Mouse (Mus musculus) thymus, postnatal 25 days (tissue): ENCODE measurements around the gene Adamtsl2.

Experiments
- DNase-seq: peaks from one replicate; pipeline ENCODE4 v3.0.0; 2022

Gene Adamtsl2

DNA sequence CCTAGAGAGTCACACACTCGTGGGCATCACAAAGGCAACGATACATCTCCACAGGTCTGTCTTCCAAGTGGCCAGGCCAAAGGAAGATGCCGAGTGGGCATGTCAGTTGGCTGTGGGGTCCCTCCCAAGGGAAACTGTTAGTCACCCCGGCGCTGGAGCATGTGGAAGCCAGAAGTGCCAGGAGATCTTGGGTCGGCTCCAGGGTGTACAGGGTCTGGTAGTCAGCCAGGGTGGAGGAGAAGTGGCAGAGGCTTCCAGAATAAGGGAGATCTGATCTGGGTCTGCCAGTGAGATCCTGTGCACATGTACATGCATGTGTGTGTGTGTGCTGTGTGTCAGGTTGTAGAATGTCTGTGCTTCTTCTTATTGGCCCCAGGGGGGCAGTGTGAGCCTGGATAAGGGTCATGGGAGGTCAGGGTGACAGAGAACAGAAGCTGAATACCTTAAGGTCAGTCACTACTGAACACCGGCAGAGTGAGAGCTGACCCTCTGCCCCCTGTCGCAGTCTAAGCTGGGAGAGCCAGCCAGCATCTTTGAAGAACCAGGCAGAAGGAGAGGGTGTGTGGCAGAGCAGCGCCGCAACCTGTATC is 1.4 kb upstream of the Adamtsl2 start:
- DNase-seq, result peak; percentile 73

DNA sequence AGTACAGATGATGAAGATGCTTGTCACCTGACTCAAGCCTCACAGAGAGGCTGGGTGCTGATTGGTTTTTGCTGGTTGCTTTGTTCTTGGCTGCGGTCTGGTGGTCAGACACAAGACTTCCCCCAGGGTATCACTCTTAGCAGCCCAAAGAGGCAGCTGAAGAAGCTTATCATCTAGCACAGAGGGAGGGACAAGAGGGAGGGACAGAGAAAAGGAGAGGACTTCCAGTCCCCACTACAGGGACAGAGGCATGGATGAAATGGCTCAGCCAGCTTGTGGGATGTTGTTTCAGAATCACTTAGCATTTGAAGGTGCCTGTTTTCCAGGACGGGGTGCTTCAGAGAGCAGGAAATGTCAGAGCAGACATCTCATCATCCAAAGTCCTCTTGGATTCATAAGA is 867 bp upstream of the Adamtsl2 start:
- DNase-seq, result peak; percentile 39

DNA sequence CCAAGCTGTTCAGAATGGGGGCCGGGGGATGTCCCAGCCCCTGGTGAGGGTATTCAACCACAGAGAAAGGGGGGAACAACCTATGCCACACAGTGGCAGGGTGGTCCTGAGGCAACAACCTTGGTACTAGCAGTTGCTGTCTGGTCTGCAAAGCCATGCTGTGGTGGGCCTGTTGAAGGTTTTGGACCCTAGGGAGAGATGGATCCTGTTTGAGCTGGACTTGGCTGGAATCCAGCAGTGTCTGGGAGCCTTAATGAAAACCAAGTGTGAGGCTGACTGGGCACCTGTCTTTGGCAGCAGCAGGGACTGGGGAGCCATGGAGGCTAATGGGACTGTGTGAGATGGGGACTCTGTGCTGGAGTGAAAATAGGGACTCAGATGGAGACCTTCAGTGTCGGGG is 470 bp downstream of the Adamtsl2 start:
- no peak for DNase-seq

DNA sequence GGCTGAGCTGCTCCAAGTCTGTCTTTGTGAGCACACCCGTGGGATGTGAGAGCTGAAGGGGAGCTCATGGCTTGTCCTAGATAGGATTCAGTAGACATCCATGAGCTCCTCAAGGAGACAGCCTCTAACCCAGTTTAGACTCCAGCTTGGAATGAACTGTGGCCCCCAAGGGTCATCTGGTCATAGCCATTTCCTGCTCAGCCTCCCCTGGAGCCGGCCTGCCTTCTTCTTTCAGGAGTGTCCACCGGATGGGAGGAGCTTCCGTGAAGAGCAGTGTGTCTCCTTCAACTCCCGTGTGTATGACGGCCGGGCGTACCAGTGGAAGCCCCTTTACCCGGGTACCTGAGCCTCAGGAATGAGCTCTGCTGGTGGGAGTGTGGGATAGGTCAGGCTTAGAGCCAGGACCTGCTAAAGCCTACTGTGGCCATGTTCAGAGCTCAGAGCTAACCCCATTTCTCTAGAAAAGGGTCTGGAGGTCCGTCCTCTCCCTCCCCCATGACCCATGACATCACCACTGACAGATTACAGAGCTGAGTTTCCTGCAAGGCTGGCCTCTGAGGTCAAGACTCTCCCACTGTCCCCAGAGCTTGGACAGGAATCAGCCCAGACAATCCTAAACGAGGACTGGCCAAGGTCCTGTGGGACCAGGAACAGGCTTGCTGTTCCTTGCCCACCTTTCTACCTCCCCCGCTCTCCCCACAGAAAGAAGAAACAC is 4.7 kb downstream of the Adamtsl2 start:
- DNase-seq, result no peak

DNA sequence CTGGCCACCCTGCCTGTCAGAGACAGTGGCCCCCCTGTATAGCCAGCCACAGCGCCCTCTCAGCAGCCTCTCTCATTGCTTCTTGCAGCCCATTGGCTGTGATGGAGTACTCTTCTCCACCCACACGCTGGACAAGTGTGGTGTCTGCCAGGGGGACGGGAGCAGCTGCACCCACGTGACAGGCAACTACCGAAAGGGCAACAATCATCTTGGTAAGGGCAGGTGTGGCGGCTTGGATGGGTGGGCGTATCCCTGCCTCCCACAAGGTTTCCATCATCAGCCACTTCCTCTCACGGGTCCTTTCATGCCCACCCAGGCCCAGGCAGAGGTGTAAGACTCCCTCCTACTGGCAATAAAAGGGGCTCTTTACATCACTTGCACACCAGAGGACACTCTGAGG is 5.8 kb downstream of the Adamtsl2 start:
- DNase-seq, result peak; percentile 62

DNA sequence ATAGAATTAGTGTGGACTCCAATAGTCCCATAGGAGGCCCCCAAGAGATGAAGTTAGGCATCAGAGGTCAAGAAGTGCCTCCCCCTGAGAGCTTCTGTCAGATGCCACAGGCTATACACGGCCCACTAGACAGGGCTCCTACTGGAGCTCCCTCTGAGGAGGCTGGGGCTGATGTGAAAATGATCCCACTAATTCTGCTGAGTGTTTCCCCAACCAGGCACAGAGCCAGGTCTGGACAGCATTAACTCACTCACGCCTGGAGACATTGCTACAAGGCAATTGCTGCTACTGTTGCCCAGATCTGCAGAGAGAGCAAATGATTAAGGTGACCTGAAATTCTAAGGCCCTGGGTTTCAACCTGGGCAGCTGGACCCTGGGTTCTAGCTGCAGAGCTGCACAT is 6.6 kb downstream of the Adamtsl2 start:
- no peak for DNase-seq

DNA sequence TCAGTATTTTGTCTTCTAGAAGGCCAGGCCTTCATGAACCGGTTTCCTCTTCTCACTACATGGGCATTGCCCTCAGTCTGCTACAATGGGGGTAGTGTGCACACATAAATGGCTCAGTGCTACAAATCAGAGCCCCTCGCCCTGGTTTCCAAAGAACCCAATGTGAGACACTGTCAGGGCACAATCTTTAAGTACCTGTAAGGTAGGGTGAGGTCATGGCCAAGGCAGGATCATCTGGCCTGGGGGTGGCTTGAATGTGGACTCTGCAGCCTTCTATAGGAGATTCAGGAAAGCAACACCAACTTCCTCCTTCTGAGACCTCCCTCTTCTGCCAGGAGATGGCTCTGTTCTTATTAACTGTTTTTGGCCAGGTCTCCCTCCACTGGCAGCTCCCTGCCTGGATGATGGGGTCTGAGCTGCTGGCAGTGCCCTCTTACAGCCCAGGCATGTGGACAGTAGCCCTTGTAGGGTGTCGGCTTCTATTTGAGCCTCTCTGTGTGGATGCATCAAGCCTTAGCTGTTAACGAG is 7.4 kb downstream of the Adamtsl2 start:
- DNase-seq, result no peak

DNA sequence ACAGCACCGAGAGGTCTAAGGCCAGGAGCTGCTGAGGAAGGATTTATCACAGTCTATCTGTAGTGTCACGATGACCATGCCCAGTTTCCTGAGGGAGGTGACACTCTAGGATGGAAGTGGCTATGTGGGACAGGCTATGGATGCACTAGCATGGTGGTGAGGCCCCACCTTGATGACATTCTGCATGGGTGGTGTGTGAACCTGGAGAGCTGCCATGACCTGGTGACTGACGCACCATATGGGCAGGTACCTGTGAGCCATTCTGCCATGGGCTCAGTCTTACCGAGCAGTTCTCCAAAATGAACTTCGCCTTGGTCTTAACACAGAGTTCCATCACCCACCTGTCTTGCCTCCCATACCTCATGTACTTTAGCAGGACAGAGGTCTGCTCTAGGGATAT is 8.4 kb downstream of the Adamtsl2 start:
- DNase-seq, result no peak

DNA sequence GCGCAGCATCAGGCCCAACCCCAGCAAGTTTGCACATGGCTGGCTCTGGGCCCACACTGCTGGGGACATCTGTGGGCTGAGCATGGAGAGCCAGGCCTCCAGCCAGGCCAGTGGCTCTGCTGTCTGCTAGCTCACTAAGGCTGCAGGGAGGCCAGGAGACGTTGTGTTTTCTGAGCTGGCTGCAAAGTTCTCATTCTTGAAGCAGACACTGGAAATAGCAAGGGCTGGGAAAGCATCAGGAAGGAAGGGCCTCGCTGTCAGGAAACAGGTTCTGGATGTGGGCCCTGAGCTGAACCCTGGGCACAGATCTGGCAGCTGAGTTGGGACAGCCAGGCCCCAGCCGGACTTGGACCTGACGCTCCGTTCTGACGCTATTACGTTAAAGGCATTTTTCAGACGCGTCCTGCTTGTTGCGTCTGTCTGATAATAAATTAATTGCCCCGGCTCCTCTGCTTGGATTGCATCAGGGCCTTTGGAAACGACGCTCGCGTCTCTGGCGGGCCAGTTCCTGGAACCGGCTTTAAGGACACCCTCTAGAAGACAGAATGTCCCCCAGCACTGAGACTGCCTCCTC is 9.0 kb downstream of the Adamtsl2 start:
- DNase-seq, result no peak

DNA sequence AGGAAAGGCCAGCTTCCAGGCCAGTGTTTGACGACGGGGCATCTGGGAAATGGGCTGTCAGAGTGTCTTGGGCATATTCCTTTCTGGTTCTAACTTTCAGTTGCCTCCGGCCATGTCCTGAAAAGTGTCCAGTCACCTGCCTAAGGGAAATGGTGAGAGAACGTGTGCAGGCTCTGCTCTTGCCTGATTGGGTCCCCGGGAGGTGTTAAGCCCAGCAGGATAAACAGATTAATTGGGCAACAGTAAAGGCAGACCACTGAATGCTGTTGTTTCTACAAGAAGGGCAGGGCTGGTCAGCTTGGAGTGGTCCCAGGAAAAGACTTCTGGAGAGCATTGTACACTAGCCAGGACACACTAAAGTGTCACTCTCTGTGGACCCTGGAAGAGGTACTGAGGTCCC is 9.5 kb downstream of the Adamtsl2 start:
- no peak for DNase-seq

DNA sequence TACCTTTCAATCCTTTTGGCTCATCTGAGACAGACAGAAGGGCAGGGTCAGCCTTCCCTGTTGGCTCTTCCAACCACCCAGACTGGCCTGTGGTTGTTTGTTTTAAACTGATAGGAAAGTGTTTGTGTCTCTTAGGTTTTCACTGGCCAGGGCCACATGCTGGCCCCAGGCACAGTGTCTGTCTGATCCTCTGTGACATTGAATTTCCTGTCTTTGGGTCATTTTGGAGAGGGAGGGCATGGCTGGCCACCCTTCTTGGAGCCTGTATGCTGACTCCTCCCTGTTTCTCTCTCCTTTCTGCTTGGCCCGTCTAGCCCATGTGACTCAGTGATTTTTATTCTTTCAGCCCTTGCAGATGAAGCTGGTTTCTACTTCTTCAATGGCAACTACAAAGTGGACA is 10.1 kb downstream of the Adamtsl2 start:
- DNase-seq, result no peak

DNA sequence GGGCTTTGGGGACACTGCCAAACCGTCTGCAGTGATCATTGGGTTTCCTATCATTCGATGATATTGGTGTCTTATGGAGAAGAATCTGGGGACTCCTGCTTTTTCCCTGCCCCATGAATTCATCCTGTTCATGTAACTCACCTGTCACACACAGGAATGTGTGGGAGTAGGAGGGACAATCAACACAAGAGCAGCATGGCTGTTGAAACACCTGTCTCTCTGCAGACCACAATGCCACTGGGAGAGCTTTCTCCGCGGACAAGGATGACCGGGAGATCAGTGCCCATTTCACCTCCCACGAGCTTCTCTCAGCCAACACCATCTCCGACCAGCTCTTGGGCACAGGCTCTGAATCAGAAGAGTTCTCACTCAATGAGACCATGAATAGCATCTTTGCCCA is 16.0 kb downstream of the Adamtsl2 start:
- DNase-seq, result no peak

DNA sequence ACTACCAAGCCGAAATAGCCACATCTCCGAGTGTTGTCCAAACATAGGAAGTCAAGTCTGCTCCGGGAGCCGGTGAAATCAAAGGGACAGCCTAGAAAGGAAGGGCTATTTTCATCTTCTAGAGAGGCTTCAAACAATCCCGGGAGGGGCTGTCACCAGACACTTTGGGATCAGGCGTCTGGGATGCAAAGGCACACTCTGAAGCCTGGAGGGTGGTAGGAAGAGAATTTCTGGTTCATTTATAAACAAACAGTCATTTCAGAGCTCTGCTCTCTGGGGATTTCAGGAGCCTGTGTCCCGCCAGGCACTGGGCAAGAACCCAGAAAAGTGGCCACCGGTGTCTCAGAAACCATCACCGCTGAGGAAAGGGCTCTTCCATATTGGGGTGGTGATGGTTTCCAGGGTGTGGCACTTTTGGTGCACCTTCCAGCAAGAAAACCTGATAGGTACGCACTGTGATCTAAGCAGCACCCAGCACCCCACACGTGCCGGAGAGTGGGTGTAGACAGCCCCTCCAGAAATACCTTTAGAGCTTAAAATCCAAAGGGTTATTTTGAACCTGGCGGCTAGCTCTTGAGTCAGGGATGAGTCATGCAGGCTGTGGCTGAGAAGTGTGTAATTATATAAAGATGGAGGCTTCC is 17.3 kb downstream of the Adamtsl2 start:
- DNase-seq, result no peak

DNA sequence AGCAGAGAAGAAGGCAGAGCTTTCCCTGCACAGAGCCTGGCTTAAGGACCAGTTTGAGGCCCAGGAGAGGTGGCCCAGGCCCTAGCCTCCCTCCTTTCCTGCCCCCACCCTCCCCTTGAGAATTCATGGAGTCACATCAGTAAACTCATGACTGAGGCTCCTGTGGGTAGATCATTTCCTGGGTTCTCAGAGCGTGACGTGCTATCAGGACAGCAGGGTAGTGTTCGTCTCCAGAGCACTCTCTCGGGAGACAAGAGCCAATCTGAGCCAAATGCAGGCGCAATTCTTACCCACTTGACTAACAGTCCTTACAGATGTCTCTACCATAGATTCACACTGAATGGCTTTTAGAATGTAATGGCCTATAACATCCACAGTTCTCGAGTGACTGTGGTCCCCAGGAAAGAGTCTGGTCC is 18.1 kb downstream of the Adamtsl2 start:
- no peak for DNase-seq

DNA sequence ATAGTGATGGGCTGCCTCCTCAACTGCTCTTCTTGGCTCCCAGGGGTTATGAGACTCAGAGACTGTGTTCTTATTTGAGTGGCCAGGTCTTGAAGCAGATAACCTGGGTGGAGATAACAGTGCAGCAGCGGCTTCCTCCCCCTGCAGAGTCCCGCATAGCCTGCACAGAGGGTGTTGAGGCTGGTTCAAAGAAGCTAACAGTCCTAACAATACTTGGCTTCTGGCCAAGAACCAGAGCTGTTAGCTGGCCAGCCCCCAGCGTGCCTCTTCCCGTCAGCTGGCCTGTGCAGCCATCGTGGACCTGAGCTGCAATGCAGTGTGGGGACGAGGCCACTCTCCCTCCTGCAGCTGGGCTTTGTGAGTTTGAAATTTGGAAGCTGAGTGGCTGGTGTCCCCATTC is 18.6 kb downstream of the Adamtsl2 start:
- no peak for DNase-seq

DNA sequence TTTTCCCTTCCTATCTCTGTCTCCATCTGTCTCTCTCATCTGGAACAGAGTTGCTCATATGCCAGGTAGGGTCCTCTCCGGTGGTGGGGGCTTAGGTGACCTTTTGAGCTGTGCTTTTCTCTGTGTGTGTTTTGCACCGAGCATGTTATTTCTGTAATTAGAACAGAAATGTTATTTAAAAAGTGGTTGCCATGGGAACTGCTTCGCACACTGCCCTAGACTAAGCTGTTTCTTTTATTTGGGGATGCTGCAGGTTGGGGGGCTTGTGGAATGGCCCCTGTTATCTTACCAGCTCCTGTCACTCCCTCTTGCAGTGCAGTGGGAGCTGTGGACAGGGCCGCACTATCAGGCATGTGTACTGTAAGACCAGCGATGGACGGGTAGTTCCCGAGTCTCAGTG is 24.4 kb downstream of the Adamtsl2 start:
- DNase-seq, result no peak

DNA sequence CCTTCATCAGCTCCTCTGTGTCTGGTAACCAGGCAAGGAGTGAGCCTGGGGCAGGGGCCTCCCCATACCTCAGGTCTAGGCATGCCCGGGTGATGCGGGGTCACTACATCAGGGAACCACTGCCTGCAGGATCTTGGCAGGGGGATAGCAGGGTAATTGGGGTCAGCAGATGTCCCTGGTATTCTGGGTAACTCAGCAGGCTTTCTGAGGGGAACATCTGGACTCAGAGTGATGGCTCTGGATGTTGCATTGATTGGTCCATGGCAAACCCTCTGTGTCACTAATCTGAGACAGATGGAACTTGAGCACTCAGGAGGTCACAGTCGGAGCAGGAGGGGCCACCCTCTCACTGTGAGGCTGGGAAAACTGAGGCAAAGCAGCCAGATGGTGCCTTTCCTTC is 27.6 kb downstream of the Adamtsl2 start:
- DNase-seq, result no peak

DNA sequence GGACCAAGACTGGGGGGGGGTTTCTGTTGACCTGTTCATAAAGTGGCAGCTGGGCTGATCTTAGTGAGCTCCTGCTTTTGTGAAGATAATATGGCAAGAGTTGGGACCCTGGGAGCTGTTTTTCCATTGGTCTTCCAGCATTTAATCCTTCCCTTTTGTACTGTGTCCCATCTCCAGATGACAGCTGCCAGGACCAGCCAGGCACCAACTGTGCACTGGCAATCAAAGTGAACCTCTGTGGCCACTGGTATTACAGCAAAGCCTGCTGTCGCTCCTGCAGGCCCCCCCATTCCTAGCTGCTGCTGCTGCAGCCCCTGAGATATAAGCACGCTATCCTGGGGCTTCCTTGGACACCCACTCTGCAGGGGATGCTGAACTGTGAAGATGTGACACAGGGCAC is 29.0 kb downstream of the Adamtsl2 start:
- no peak for DNase-seq

DNA sequence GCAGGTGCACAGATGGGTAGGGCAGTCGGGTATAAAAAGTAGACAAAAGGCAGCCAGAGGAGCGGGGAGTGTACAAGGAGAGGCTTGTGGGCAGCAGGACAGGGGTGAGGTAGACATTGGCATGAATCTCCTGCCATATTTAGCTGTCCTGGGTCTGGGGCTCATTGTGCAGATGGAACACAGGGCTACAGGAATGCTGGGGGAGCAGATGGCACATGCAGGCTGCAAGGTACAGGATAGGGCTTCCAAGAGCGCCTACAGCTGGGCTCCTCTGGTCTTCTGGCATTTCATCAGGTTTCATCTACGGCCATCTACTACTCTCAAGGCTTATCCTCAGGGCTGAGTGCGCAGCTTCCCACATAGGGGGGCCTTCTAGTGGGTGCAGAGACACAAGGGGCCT is 29.9 kb downstream of the Adamtsl2 start:
- no peak for DNase-seq

DNA sequence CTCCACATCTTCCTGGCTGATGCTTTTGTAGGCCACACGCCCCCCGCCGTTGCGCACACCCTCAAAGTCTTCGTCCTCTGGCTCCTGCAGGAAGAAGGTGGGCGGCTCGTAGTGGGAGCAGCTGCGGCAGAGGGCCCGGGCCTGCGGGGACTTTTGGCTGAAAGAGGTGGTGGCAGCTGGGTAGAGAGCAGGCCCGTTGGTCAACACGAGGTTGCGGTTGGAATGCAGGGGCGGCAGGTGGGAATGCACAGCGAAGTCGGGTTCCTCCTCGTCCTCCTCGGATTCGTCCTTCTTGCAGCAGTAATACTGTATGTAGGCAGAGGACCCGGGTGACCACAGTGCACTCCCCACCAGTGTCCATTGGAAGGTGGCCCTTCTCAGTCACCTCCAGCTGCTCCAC is 33.4 kb downstream of the Adamtsl2 start:
- no peak for DNase-seq

DNA sequence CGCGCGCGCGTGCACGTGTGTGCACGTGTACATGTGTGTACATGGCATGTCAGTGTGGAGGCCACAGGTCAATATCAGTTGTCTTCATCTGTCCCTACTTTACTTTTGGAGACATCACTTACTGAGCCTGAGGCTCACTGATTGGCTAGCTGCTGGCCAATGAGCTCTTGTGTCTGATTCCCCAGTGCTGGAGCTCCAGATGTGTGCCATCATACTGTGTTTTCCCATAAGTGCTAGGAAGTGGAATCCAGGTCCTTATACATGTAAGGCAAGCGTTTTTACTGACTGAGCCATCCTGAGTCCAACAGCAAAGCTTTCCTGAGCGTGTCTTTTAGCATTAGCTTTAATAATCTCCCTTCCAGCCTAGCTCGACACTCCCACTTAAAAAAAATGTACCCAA is 35.0 kb downstream of the Adamtsl2 start:
- DNase-seq, result no peak

DNA sequence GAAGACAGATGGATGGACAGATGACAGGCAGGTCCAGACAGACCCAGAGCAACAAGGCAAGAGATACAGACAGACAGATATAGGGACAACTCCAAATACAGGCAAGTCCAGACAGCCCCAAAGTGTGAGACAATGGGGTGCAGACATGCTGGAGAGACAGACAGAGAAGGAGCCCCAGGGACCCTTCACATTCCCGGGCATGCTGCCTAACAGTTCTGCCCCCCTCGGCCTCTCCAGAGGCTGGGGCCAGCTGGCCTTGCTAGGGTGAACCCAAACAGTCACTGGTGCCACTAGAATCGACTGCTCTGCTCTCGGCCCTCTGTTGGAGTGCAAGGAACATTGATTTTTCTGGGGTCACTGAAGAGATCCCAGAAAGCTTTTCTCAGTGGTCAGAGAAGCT is 39.3 kb downstream of the Adamtsl2 start:
- DNase-seq, result no peak

DNA sequence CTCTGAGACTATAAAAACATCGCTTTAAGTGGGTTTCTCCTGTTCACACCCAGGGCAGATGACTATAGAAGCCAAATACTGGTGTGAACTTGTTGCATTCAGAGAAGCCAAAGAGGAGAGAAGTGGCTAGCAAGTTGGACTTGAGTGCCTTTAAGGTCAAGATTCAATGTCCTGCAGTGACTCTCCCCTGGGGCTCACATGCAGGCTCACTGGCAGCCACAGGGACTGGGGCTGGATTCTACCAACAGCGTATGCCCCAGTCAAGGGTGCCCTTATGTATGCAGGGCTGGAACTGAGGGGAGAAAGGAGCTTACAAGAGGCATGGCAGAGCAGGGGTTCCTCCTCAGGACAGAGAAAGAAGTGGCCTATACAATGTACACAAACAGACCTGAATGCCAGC is 40.6 kb downstream of the Adamtsl2 start:
- DNase-seq, result no peak

DNA sequence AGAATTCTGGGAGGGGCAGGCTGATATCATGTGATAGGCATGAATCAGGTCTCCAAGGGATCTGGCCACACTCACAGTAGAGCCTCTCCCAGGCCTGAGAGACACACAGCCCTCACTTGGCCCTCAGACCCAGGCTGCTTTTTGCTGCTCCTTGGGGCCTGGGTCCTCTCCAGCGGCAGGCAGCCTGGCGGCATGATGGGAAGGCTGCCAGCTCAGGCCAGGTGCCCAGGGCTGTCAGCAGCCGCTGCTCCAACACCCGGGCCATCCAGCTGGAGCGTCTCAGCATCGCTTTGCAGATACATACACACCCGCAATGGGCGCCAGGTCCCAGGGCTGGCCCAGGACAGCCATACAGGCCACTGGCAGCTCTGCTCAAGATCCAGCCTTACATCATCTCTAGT is 41.1 kb downstream of the Adamtsl2 start:
- no peak for DNase-seq
